Mouse (Mus musculus): ENCODE data around the gene Rab8b.

Rab8b gene

DNA sequence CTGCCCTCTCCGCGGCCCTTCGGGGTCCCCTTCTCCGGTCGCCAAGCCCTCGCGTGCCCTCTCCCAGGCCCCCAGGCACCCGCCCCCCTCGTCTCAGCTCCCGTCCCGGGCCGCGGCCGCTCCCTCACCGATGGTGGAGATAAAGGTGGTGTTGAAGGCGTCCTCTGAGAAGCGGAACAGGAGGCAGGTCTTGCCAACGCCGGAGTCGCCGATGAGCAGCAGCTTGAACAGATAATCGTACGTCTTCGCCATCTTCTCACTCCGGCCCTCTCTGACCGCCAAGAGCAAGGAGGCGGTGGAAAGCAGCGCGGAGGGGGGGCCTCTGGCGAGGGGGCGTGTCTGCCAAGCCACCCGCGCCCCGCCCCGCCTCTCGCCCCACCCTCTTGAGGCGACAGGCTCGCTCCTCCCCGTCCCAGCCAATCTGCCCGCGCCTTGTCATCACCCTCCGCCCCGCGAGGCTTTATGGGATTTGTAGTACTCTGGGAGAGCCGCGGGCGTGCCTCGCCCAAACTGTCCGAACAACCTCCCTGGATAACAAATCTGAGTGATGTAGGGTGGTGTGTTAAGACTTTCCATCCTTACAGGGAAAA is at the start of gene Rab8b:
Rab8b (minus strand) TSS at position 306 of the 590 bp plus-strand sequence.
- DNase-seq (ENCODE audit: inconsistent ontology term), result peak; percentile 98

- no peak for DNase-seq (ENCODE audit: inconsistent ontology term)
Observed at GRCm38 (mm10) chr9:66967492-66967891, 48.0 kb upstream of the Rab8b start.

GRCm38 (mm10) chr9:66961478-66961877 is 42.0 kb upstream of the Rab8b start:
- no peak for DNase-seq (ENCODE audit: inconsistent ontology term)

- DNase-seq (ENCODE audit: inconsistent ontology term), result no peak
Observed at GRCm38 (mm10) chr9:66957451-66957850, 38.0 kb upstream of the Rab8b start.

DNA sequence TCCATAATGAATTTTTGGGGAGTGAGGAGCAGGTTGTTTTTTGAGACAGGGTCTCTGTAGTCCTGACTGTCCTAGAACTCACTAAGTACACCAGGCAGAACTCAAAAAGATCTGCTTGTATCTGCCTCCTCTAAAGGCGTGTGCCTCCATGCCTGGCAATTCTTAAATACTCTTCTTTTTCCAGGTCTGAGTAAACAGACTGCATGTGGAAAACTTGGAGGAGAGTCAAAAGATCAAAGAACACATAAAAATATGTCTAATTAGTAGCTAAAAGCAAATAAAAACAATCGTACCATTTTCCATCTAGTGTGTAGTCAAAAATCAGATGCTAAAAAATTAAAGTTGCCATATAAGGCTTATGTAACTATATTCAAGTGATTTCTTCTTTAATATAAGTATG is 33.4 kb upstream of the Rab8b start:
- no peak for DNase-seq (ENCODE audit: inconsistent ontology term)

DNA sequence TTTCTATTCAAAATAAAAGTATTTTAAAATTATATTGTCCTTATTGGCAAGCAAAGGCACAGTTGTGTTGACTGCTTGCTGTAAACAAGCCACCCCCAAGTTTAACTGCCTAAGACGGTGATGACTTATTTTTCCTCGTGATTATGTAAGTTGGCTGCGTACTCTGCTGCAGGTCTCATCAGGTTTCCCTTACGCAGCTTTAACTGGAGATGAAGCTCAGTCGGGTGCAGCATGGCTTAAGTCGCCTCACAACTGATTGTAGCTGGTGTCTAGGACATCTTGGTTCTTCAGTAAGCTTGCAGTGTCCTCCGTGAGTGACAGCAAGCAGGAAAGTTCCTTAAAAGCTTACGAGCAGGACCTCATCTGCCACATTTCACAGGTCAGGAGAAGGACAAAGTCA is 32.8 kb upstream of the Rab8b start:
- no peak for DNase-seq (ENCODE audit: inconsistent ontology term)

DNA sequence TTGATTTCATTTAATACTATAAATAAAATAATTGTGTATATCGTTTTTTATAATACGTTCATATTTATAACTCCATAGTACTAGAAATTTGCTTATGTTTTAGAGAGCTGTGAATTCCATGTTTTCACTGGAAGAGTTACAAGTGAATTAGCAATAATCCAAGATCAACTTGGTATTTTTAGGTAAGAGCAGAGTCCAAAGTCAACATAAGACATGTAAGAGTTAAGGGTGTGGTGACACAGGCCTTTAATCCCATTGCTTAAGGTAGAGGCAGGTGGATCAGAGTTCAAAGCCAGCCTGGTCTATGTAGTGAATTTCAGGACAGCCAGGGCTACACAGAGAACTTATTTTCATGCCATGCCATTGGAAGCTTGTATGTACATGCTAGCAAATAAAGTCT is 29.0 kb upstream of the Rab8b start:
- DNase-seq (ENCODE audit: inconsistent ontology term), result no peak

DNA sequence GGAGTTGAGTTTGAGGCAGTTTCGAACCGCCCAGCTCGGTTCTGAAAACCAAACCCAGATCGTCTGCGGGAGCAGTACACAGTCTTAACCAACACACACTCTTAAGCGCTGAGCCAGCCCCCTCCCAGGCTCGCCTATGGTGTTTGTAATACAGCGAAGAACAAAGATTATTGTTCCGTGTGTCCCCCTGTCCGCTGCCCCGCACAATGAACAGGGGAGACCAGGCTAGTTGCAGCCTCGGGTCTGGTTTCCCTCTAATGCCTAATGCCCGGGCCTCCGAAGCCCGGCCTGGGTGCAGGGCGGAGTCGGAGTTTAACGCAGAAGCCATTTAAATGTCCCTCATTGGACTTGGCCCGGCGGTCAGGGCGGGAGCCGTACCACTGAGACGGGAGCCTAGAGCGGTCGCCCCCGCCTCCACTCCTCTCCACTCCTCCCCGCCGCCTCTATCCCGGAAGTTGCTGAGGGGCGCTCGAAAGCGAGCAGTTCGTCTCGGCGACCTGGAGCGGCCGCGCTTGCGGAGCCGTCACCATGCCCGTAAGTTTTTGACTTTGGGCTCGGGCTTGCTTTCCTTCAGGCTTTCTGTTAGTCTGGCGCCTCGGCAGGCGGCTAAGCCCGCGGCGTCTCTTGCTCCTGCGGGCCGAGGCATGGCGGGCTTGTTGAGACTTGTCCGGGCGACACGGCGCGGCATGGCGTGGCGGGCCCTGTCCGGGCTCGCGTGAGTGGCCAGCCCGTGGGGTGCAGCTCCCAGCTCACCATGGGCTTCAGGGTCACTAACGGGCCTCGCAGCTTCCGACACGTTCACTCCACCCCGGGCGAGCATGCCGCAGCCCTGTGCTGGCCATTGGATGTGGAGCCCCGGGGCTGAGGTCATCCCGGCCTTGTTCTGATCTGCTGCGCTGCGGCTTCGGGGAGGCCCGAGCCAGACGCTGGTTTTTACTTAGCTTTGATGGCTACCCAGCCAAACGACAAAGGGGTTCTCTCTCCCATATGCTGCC is 26.5 kb upstream of the Rab8b start, which contains the start of gene Rps27l:
Rps27l (plus strand) TSS at position 440 of the 995 bp plus-strand sequence.
- DNase-seq (ENCODE audit: inconsistent ontology term), result peak; percentile 98

GRCm38 (mm10) chr9:66945161-66945560 is 25.7 kb upstream of the Rab8b start:
- DNase-seq (ENCODE audit: inconsistent ontology term), result no peak

GRCm38 (mm10) chr9:66938836-66939235 is 19.3 kb upstream of the Rab8b start:
- DNase-seq (ENCODE audit: inconsistent ontology term), result peak; percentile 71

DNA sequence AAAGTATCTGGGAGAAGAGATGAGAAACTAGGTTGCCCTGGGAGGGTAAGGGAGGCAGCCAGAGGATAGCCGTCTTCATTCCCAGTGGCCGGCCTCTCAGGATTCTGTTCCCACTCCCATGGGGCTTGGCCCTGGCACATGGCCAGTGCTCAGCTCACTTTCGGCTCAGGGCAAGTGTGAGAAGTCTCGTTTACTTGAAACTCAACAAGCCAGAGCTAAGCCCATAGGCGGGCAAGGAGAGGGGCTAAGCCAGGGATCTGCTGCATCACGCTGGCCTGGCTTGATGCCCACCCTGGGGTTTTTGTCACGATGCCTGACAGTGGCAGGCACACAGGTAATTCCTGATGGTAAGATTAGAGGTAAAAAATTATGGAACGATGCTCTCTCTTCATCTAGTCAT is 18.0 kb upstream of the Rab8b start:
- DNase-seq (ENCODE audit: inconsistent ontology term), result peak; percentile 52

DNA sequence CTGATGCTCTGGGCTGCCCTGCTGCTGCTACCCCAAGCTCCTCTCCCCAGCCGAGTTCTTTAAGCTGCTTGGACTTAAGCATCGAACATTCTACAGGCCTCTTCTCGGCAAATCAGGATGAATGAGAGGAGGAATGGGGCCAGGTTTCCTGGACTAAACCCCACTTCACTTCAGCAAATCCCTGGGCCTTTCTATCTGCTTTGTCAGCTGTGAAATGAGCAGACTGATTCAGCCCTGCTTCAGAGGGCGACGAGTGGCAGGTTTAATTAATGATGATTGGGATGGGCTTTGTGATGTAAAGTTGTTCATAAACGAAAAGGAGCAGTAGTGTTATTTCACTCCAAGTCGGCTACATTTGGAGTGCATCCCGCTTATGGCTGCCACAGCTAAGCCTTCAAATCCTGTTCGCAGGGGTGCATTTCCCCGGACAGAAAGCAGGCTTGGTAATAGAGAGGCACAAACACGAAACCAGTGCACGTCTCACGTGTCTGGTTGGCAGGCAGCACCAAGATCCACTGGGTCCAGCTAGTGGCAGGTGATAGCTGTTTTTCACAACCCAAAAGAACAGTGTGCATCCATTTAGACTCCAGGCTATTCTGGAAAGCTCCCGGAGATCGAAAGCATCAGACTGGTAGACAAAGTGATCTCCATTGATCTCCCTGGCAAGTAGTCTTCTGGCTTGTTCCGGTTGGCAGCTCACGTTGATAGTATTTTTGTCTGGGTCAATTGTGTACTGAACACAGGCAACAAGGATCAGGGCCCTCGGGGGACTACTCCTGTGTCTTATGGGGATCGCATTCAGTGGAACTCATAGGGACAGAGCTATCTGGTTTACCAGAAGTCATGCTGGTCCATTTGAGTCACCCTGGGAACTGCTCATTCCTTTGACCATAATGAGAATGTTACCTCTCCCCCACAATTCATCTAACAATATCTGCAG is 14.7 kb upstream of the Rab8b start:
- peak; percentile 78 for DNase-seq (ENCODE audit: inconsistent ontology term)

GRCm38 (mm10) chr9:66930351-66930750 is 10.9 kb upstream of the Rab8b start:
- DNase-seq (ENCODE audit: inconsistent ontology term), result no peak

- DNase-seq (ENCODE audit: inconsistent ontology term), result no peak
Observed at GRCm38 (mm10) chr9:66927696-66928402, 8.4 kb upstream of the Rab8b start.

DNA sequence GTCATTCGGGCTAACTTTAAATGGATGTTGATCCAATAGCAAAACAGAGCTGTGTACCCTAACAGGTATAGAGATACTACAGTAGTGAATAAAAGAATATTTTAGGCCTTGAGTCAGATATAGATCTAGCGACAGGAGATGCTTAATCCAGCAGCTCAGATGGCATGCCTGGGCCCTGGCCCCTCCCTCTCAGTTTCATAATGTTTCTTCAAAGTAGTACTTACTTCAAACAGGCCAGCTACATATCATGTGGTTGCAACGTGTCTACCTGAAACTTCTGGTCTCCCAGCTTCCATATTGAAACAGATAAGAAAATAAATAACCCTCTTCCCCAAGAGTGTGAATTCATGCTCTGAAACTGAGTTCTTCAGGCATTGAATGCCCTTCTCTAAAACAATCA is 6.4 kb upstream of the Rab8b start:
- DNase-seq (ENCODE audit: inconsistent ontology term), result no peak

GRCm38 (mm10) chr9:66922076-66922475 is 2.6 kb upstream of the Rab8b start:
- no peak for DNase-seq (ENCODE audit: inconsistent ontology term)

DNA sequence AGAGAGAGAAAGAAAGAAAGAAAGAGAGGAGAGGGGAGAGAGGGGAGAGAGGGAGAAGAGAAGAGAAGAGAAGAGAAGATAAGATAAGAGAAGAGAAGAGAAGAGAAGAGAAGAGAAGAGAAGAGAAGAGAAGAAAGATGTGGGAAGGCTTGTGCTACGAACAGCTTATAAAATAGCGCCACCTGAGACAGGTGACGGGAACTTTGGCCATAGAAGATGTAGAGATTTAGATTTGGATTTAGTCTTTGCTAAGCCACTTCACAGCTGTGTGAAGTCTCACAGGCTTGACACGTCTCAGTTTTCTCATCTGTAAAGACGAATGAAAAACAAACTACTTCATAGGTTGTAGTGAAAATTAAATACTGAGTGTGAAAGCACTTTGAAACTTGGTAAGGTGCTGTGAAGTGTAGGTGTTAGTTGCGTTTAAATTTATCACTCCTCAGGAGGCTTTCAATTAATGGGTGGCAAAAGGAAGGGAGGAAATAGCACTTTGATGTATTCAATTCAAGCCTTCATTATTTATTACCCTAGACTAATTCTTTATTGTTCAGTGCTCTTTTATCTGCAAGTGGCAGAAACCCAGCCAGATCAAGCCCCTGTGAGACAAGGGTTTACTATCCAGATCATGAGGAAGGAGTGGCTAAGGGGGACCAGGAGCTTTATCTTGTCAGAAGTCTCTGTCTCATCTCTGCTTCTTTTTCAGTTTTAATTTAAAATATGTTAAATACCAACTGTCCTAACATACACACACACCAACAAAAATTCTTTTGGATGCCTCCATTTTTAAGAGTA is 1.2 kb upstream of the Rab8b start:
- no peak for DNase-seq (ENCODE audit: inconsistent ontology term)

DNA sequence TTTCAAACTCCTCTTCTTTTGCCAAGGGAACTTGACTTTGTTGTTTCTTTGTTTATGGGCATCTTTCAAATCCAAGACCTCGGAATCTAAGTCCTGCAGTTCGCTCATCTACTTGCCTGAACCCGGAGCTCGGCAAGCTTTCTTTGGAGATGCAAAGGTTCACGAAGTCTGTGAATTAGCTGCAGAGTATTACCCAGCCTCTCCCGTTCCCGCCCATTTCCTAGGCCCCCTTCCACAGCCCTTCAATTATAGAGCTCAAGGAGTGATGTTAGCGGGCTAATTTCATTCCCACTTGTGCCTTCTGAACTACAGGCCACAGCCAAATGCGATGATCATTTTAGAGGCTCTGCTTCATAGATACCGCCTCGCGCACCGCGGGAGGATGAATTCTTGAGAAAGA is 494 bp upstream of the Rab8b start:
- no peak for DNase-seq (ENCODE audit: inconsistent ontology term)

DNA sequence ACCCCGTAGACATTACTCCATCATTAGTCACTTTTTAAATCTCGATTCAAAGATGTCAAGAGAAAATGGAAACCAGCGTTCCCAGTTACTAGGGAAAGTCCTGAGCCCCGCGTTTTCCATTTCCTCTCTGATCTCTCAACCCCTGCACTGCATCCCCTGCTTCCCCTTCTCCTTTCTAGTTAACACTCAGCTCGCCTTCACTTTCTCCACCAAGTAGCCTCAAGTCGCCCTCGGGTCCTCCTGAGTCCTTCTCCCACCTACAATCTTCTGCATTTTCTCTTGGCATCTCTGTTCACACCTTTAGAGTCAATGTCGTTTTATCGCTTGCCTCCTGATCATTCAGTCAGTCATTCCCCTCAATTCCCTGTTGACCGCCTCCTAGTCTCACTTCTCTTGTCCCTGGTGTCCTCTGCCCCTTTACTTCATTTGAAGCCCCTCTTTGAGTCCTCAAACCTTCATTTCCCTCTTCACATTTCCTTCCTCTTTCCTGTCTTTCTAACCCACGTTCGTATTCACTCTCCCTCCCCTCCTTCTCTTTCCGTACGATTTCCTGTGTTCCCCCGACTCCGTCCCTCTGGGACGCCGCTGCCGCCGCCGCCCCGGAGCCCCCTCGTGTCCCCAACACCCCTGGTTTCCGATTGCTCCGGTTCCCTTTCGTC is 686 bp downstream of the Rab8b start:
- peak; percentile 27 for DNase-seq (ENCODE audit: inconsistent ontology term)

- no peak for DNase-seq (ENCODE audit: inconsistent ontology term)
Observed at GRCm38 (mm10) chr9:66917892-66918255, 1.6 kb downstream of the Rab8b start.
